Mouse (Mus musculus): ENCODE measurements around the gene Lhfpl4. TPM values are rescaled to one million over a fixed set of nuclear protein-coding genes. Genes with fewer than 3 reads are reported as not detected.

The Lhfpl4 gene
- polyA plus RNA-seq, 1 experiment from 2014 or later = 1.1 TPM

DNA sequence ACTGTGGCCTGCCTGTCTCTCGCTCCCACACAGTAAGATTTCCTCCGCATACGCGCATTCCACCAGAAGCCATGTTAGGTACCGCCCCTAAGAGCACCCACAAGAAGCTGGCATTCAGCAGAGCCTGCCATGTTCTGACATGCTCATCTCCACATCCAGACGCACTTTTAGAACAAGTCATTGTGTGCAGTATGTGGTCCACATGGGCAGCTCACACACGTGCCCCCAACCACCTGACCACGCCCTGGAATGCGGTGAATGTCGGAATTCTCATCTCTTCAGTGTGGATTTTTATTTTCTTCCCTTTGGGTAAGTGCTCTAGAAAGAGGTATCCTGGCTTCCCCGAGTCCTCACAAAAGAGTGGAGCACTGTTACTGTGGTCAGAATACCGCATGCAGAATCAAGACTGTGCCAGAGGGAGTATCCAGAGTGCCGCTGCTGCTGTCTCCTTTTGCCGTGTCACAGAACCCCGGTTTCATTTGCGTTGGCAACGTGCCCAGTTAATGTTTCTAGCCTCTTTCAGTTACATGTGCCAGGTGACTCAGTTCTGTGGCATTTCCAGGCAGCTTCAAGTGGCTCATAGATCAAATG lies 28.4 kb downstream of the Lhfpl4 start:
- Histone ChIP-seq H3K9ac (no peak overlapping the region), H3K4me1 (peaks cover 11% of the 10 kb centered on the region), H3K9me3 (no peaks in the 10 kb centered on the region), H3K27ac (peak overlapping the region; percentile 48), H3K4me2 (peak overlapping the region; percentile 43), H3K27me3 (no peaks in the 10 kb centered on the region), H3K36me3 (no peaks in the 10 kb centered on the region), H3K4me3 (peak overlapping the region; percentile 11)
- WGBS = 40% methylated on average over 17 of the region's 17 CpGs
- peak; percentile 64; the same call in 1 of the 2 replicates for ATAC-seq (ENCODE audit: borderline replicate concordance, extremely low read depth, low FRiP score, low TSS enrichment)

DNA sequence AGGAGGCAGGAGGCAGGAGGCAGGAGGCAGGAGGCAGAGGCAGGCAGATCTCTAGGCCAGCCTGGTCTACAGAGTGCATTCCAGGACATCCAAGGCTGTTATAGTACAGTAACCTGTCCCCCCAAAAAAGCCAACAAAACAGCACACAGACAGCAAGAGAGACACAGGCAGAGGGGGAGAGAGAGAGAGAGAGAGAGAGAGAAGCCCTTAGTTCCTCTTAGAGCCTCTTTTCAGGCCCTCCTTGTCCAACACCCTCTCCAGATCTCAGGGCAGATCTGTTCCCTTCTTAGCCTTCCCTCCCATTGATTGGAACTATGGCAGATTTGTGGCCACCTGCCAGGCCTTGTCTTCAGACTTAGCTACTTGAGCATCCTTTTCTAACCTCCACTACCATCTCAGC lies 31.7 kb downstream of the Lhfpl4 start:
- H3K27ac ChIP-seq = no peak overlapping the region
- no peak overlapping the region for H3K4me3 ChIP-seq
- no peak overlapping the region for H3K4me2 ChIP-seq
- no peak for ATAC-seq (ENCODE audit: borderline replicate concordance, extremely low read depth, low FRiP score, low TSS enrichment)
- H3K9me3 ChIP-seq = no peaks in the 10 kb centered on the region
- no peaks in the 10 kb centered on the region for H3K36me3 ChIP-seq
- no peaks in the 10 kb centered on the region for H3K27me3 ChIP-seq
- no peak overlapping the region for H3K9ac ChIP-seq
- H3K4me1 ChIP-seq = peaks cover 11% of the 10 kb centered on the region

DNA sequence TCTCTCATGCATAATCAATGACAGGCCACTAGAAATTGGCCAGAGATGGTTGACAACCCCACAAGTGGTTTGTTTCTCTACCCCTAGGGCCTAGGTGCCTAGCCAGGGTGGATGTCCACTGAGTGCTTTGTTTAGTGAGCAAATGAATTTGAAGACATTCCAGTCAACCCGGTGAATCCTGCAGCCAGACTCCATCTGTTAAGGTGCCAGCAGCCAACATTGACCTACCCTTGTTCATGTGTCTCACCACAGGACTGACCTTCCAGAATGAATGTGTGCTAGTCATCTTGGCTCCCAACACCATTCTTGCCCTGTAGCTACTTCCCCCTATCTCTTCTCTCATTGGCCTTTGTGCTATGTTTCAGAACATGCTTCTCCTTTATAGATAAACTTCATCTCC lies 33.2 kb downstream of the Lhfpl4 start:
- 0 out of 2 replicates have a peak, but pooled peaks cover 4% of the 10 kb centered on the region for H3K36me3 ChIP-seq
- WGBS = 80% methylated on average over 1 of the region's 1 CpGs
- ATAC-seq (ENCODE audit: borderline replicate concordance, extremely low read depth, low FRiP score, low TSS enrichment) = no peak
- no peak overlapping the region for H3K9ac ChIP-seq
- no peak overlapping the region for H3K27ac ChIP-seq
- H3K4me2 ChIP-seq = no peak overlapping the region
- no peaks in the 10 kb centered on the region for H3K9me3 ChIP-seq
- H3K4me3 ChIP-seq = no peak overlapping the region
- no peaks in the 10 kb centered on the region for H3K27me3 ChIP-seq
- peaks cover 8% of the 10 kb centered on the region for H3K4me1 ChIP-seq

- 95% methylated on average over 10 of the region's 10 CpGs for WGBS
- H3K9ac ChIP-seq = no peak overlapping the region
- peaks cover 14% of the 10 kb centered on the region for H3K36me3 ChIP-seq
Observed at GRCm38 (mm10) chr6:113160106-113160505, 35.1 kb downstream of the Lhfpl4 start.

DNA sequence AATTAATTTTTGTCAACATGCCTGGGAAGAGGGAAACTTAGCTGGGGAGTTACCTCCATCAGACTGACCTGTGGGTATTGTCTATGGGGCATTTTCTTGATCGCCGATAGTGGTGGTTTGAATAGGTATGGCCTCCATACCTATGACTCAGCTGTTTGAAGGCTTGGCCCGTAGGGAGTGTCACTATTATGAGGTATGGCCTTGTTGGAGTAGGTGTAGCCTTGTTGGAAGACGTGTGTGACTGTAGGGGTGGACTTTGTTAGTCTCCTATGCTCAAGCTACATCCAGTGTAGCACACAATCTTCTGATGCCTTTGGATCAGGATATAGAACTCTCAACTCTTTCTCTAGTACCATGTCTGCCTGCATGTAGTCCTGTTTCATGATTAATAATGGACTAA lies 39.1 kb downstream of the Lhfpl4 start:
- H3K9me3 ChIP-seq = no peaks in the 10 kb centered on the region
- H3K27ac ChIP-seq = no peak overlapping the region
- H3K4me2 ChIP-seq = no peak overlapping the region
- WGBS = 84% methylated on average over 4 of the region's 4 CpGs
- H3K27me3 ChIP-seq = no peaks in the 10 kb centered on the region
- no peak overlapping the region for H3K4me3 ChIP-seq
- no peaks in the 10 kb centered on the region for H3K4me1 ChIP-seq
- ATAC-seq (ENCODE audit: borderline replicate concordance, extremely low read depth, low FRiP score, low TSS enrichment) = no peak
- H3K9ac ChIP-seq = no peak overlapping the region
- peaks cover 52% of the 10 kb centered on the region for H3K36me3 ChIP-seq

More at GRCm38 (mm10) chr6:113160106-113160505, 35.1 kb downstream of the Lhfpl4 start:
- ATAC-seq (ENCODE audit: borderline replicate concordance, extremely low read depth, low FRiP score, low TSS enrichment) = no peak
- no peaks in the 10 kb centered on the region for H3K9me3 ChIP-seq
- H3K4me2 ChIP-seq = no peak overlapping the region
- H3K27me3 ChIP-seq = no peaks in the 10 kb centered on the region
- no peaks in the 10 kb centered on the region for H3K4me1 ChIP-seq
- H3K27ac ChIP-seq = no peak overlapping the region
- no peak overlapping the region for H3K4me3 ChIP-seq

- no peaks in the 10 kb centered on the region for H3K27me3 ChIP-seq
- no peak overlapping the region for H3K4me2 ChIP-seq
- ATAC-seq (ENCODE audit: borderline replicate concordance, extremely low read depth, low FRiP score, low TSS enrichment) = no peak
- no peak overlapping the region for H3K4me3 ChIP-seq
- H3K36me3 ChIP-seq = peaks cover 64% of the 10 kb centered on the region
- no peak overlapping the region for H3K9ac ChIP-seq
- 88% methylated on average over 6 of the region's 6 CpGs for WGBS
- H3K4me1 ChIP-seq = no peaks in the 10 kb centered on the region
- H3K27ac ChIP-seq = no peak overlapping the region
- no peaks in the 10 kb centered on the region for H3K9me3 ChIP-seq
Observed at GRCm38 (mm10) chr6:113154886-113155285, 40.3 kb downstream of the Lhfpl4 start.

DNA sequence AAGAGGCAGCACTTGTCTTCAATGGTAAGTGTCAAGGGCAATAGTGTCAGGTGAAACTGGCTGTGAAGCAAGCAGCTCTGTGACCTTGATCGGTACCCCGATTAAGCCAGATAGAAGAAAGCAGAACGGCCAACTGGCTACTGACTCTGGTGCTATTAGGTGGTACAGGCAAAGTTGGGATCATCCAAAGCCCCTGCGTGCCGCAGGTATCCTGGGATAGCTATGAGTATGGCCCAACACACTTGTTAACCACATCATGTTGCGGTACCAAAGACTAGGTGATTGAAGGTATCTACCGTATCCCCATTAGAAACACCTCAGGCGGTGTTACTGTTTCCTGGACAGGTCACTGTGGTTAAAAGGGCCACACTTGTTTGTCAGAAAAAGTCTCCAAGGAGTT lies 41.1 kb downstream of the Lhfpl4 start:
- WGBS = 96% methylated on average over 8 of the region's 8 CpGs
- H3K27ac ChIP-seq = no peak overlapping the region
- H3K4me2 ChIP-seq = no peak overlapping the region
- no peak overlapping the region for H3K9ac ChIP-seq
- no peaks in the 10 kb centered on the region for H3K27me3 ChIP-seq
- ATAC-seq (ENCODE audit: borderline replicate concordance, extremely low read depth, low FRiP score, low TSS enrichment) = no peak
- no peaks in the 10 kb centered on the region for H3K4me1 ChIP-seq
- no peaks in the 10 kb centered on the region for H3K9me3 ChIP-seq
- H3K4me3 ChIP-seq = no peak overlapping the region
- peaks cover 72% of the 10 kb centered on the region for H3K36me3 ChIP-seq

- no peak for ATAC-seq (ENCODE audit: borderline replicate concordance, extremely low read depth, low FRiP score, low TSS enrichment)
- Histone ChIP-seq H3K36me3 (peaks cover 89% of the 10 kb centered on the region), H3K9me3 (no peaks in the 10 kb centered on the region), H3K4me1 (no peaks in the 10 kb centered on the region), H3K4me3 (no peak overlapping the region), H3K27ac (no peak overlapping the region), H3K9ac (no peak overlapping the region), H3K4me2 (no peak overlapping the region), H3K27me3 (no peaks in the 10 kb centered on the region)
- WGBS = 95% methylated on average over 4 of the region's 4 CpGs
Observed at GRCm38 (mm10) chr6:113145249-113145648, 49.9 kb downstream of the Lhfpl4 start.

DNA sequence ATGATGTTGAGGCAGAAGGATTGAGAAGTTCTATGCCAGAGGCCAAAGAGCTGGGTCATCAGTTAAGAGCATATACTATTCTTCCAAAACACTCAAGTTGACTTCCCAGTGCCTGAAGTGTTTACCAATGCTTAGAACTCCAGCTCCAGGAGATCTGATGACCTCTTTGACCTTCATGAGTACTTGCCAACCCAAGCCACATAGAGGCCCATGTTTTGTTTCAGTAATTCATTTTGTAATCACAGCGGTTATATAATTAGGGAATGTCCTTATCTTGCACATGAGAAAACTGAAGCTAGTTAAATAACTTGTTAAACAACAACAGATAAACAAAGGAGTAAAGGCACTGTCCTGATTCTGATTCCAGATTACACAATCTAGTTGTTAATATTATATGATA lies 50.4 kb downstream of the Lhfpl4 start:
- 84% methylated on average over 1 of the region's 1 CpGs for WGBS
- Histone ChIP-seq H3K4me1 (no peaks in the 10 kb centered on the region), H3K4me2 (no peak overlapping the region), H3K4me3 (no peak overlapping the region), H3K9me3 (no peaks in the 10 kb centered on the region), H3K27me3 (no peaks in the 10 kb centered on the region), H3K27ac (no peak overlapping the region), H3K9ac (no peak overlapping the region), H3K36me3 (peaks cover 88% of the 10 kb centered on the region)
- no peak for ATAC-seq (ENCODE audit: borderline replicate concordance, extremely low read depth, low FRiP score, low TSS enrichment)

DNA sequence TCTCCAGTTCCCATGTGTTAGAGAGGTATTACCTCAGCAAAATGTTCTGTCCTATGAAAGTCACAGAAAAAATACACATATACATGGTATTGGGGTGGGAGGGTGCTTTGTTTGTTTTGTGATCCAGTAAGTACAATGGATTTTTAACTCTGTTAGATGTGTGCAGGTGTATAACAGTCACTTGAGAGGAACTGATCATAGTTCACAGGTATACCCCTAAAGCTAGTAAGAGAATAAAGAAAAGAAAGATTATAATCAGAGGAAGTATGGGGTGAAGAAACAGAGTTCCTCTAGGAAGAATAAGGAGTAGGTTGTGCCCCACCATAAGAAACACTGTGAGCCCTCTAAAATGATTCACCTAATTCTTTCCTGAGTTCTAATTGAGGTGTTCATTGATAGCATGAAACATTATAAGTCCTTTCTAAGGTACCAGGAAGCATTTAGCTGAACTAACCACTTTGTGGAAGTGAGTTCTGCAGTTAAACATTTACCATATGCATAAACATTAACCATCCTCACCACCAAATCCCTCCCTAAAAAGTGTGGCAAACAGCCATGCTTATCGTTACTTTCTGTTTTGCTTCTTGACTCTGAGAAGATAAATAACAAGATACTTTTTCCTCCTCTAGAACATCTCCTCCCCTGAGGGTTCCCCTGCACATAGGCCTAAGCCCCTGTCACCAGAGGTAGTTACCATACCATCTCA lies 53.6 kb downstream of the Lhfpl4 start:
- H3K27me3 ChIP-seq = no peaks in the 10 kb centered on the region
- no peaks in the 10 kb centered on the region for H3K9me3 ChIP-seq
- H3K9ac ChIP-seq = no peak overlapping the region
- peaks cover 84% of the 10 kb centered on the region for H3K36me3 ChIP-seq
- no peak for ATAC-seq (ENCODE audit: borderline replicate concordance, extremely low read depth, low FRiP score, low TSS enrichment)
- WGBS = 58% methylated on average over 1 of the region's 1 CpGs
- no peaks in the 10 kb centered on the region for H3K4me1 ChIP-seq
- no peak overlapping the region for H3K4me3 ChIP-seq
- no peak overlapping the region for H3K4me2 ChIP-seq
- no peak overlapping the region for H3K27ac ChIP-seq

- Histone ChIP-seq H3K27ac (no peak overlapping the region), H3K9me3 (no peaks in the 10 kb centered on the region), H3K4me2 (no peak overlapping the region), H3K36me3 (peaks cover 56% of the 10 kb centered on the region), H3K9ac (no peak overlapping the region), H3K27me3 (no peaks in the 10 kb centered on the region), H3K4me3 (no peak overlapping the region), H3K4me1 (no peaks in the 10 kb centered on the region)
- 77% methylated on average over 2 of the region's 2 CpGs for WGBS
- no peak for ATAC-seq (ENCODE audit: borderline replicate concordance, extremely low read depth, low FRiP score, low TSS enrichment)
Observed at GRCm38 (mm10) chr6:113133360-113133759, 61.8 kb downstream of the Lhfpl4 start.

DNA sequence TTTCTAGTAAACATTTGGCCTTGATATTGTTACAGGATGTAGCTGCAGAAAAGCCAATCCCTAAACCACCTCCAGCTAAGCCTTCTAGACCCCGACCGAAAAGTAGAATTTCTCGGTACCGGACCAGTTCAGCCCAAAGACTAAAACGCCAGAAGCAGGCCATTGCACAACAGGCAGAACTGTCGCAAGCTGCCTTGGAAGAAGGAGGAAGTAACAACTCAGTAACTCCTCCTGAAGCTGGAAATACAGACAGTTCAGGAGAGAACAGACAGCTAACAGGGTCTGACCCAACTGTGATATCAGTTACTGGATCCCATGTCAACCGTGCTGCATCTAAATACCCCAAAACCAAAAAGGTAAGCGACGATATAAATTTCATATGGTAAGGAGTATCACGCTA lies 74.4 kb downstream of the Lhfpl4 start:
- Histone ChIP-seq H3K4me2 (no peak overlapping the region), H3K9me3 (no peaks in the 10 kb centered on the region), H3K36me3 (peaks cover 81% of the 10 kb centered on the region), H3K27ac (no peak overlapping the region), H3K9ac (no peak overlapping the region), H3K4me3 (no peak overlapping the region), H3K27me3 (no peaks in the 10 kb centered on the region), H3K4me1 (no peaks in the 10 kb centered on the region)
- 94% methylated on average over 10 of the region's 10 CpGs for WGBS
- no peak for ATAC-seq (ENCODE audit: borderline replicate concordance, extremely low read depth, low FRiP score, low TSS enrichment)
